Mouse (Mus musculus) MEL (cell line): ENCODE results near the gene Ankrd40. TPM values are rescaled to one million over a fixed set of nuclear protein-coding genes. Genes with fewer than 3 reads are reported as not detected.

ENCODE experiments used
- DNase-seq: peaks from one replicate; pipeline ENCODE4 v3.0.0; 2011; ENCODE audit warnings: low read depth, low spot score
- H3K27ac ChIP-seq: 2 replicates; pipeline ENCODE4 v1.5.1; 2012; ENCODE audit warnings: low read depth, mild to moderate bottlenecking, control low read depth, low read length, moderate library complexity; ENCODE audit not compliant: control insufficient read depth
- H3K27me3 ChIP-seq, 2 experiments: fragments of 150-350 bp in 1 of 2; sonication (generic) in 1 of 2; 2 replicates each; pipeline ENCODE4 v1.6.1; 2012; ENCODE audit warnings: low read length in 2 of 2, mild to moderate bottlenecking in 2 of 2, improper control_type of control experiment in 1 of 2, moderate library complexity in 1 of 2; ENCODE audit not compliant: insufficient read depth in 2 of 2, control insufficient read depth in 1 of 2
- H3K36me3 ChIP-seq, 2 experiments: 2 replicates each; pipeline ENCODE4 v1.6.1; 2012 to 2014; ENCODE audit warnings: low read length in 2 of 2, improper control_type of control experiment in 1 of 2, inconsistent platforms in 1 of 2, mild to moderate bottlenecking in 1 of 2; ENCODE audit not compliant: insufficient read depth in 2 of 2, control insufficient read depth in 1 of 2
- H3K4me1 ChIP-seq, 2 experiments: fragments of 150-350 bp in 1 of 2; sonication (generic) in 1 of 2; 2 replicates each; pipeline ENCODE4 v1.6.1; 2012; ENCODE audit warnings: low read length in 2 of 2, improper control_type of control experiment in 1 of 2, mild to moderate bottlenecking in 1 of 2; ENCODE audit not compliant: insufficient read depth in 2 of 2, control insufficient read depth in 1 of 2
- H3K4me3 ChIP-seq, 2 experiments: fragments of 150-350 bp in 1 of 2; sonication (generic) in 1 of 2; 2 replicates each; pipeline ENCODE4 v1.5.1; 2012; ENCODE audit warnings: low read depth in 2 of 2, low read length in 2 of 2, mild to moderate bottlenecking in 2 of 2, moderate library complexity in 2 of 2, control low read depth in 1 of 2, improper control_type of control experiment in 1 of 2; ENCODE audit not compliant: control insufficient read depth in 1 of 2, insufficient read depth in 1 of 2
- H3K79me2 ChIP-seq: 2 replicates; pipeline ENCODE4 v1.6.1; 2012; ENCODE audit warnings: mild to moderate bottlenecking, low read length, moderate library complexity; ENCODE audit not compliant: control insufficient read depth, poor library complexity, insufficient read depth
- H3K9ac ChIP-seq: 2 replicates; pipeline ENCODE4 v1.6.1; 2012; ENCODE audit warnings: low read depth, mild to moderate bottlenecking, control low read depth, low read length, moderate library complexity; ENCODE audit not compliant: control insufficient read depth, poor library complexity, severe bottlenecking
- H3K9me3 ChIP-seq: fragments of 150-350 bp; sonication (generic); replicated peaks from 2 replicates; pipeline ENCODE4 v1.6.1; 2012; ENCODE audit warnings: mild to moderate bottlenecking, low read length, improper control_type of control experiment, moderate library complexity; ENCODE audit not compliant: insufficient read depth
- BHLHE40 ChIP-seq: IDR thresholded peaks from 2 replicates; pipeline ENCODE4 v1.6.1; 2012; ENCODE audit warnings: low read depth, mild to moderate bottlenecking, inconsistent platforms, low read length, improper control_type of control experiment, borderline replicate concordance
- CHD1 ChIP-seq: IDR thresholded peaks from 2 replicates; pipeline ENCODE4 v1.6.1; 2012; ENCODE audit warnings: low read depth, mild to moderate bottlenecking, inconsistent platforms, low read length, improper control_type of control experiment
- CHD2 ChIP-seq: IDR thresholded peaks from 2 replicates; pipeline ENCODE4 v1.6.1; 2011; ENCODE audit warnings: low read length, improper control_type of control experiment
- E2F4 ChIP-seq: IDR thresholded peaks from 2 replicates; pipeline ENCODE4 v1.6.1; 2011; ENCODE audit warnings: low read depth, low read length, improper control_type of control experiment, borderline replicate concordance
- ELF1 ChIP-seq: IDR thresholded peaks from 2 replicates; pipeline ENCODE4 v1.6.1; 2014; ENCODE audit warnings: low read depth, mild to moderate bottlenecking, inconsistent platforms, low read length, improper control_type of control experiment, moderate library complexity
- ETS1 ChIP-seq: IDR thresholded peaks from 2 replicates; pipeline ENCODE4 v1.6.1; 2012; ENCODE audit warnings: low read depth, mild to moderate bottlenecking, inconsistent platforms, low read length, improper control_type of control experiment, moderate library complexity
- GABPA ChIP-seq: IDR thresholded peaks from 2 replicates; pipeline ENCODE4 v1.6.1; 2012; ENCODE audit warnings: low read depth, mild to moderate bottlenecking, inconsistent platforms, low read length, improper control_type of control experiment, moderate library complexity
- GATA1 ChIP-seq: IDR thresholded peaks from 2 replicates; pipeline ENCODE4 v1.6.1; 2011; ENCODE audit warnings: low read depth, low read length, improper control_type of control experiment
- HCFC1 ChIP-seq: IDR thresholded peaks from 2 replicates; pipeline ENCODE4 v1.6.1; 2012; ENCODE audit warnings: low read depth, mild to moderate bottlenecking, inconsistent platforms, low read length, improper control_type of control experiment, moderate library complexity
- KAT2A ChIP-seq: conservative IDR thresholded peaks from 2 replicates; pipeline ENCODE4 v1.6.1; 2012; ENCODE audit warnings: low read depth, low read length, improper control_type of control experiment, inconsistent platforms
- MAFK ChIP-seq: IDR thresholded peaks from 2 replicates; pipeline ENCODE4 v1.6.1; 2011; ENCODE audit warnings: low read depth, mild to moderate bottlenecking, low read length, improper control_type of control experiment, borderline replicate concordance
- MAX ChIP-seq: IDR thresholded peaks from 2 replicates; pipeline ENCODE4 v1.6.1; 2011; ENCODE audit warnings: low read length, improper control_type of control experiment
- MAZ ChIP-seq: IDR thresholded peaks from 2 replicates; pipeline ENCODE4 v1.6.1; 2012; ENCODE audit warnings: low read depth, mild to moderate bottlenecking, inconsistent platforms, low read length, improper control_type of control experiment
- MYB ChIP-seq: IDR thresholded peaks from 2 replicates; pipeline ENCODE4 v1.6.1; 2011; ENCODE audit warnings: mild to moderate bottlenecking, low read depth, low read length, improper control_type of control experiment
- MYC ChIP-seq: IDR thresholded peaks from 2 replicates; pipeline ENCODE4 v1.6.1; 2011; ENCODE audit warnings: low read depth, mild to moderate bottlenecking, low read length, improper control_type of control experiment, moderate library complexity
- NELFE ChIP-seq: IDR thresholded peaks from 2 replicates; pipeline ENCODE4 v1.6.1; 2011; ENCODE audit warnings: low read depth, low read length, improper control_type of control experiment
- NRF1 ChIP-seq: IDR thresholded peaks from 2 replicates; pipeline ENCODE4 v1.6.1; 2014; ENCODE audit warnings: low read depth, mild to moderate bottlenecking, inconsistent platforms, low read length, improper control_type of control experiment, moderate library complexity; ENCODE audit not compliant: poor library complexity, insufficient read depth, severe bottlenecking
- POLR2AphosphoS5 ChIP-seq: IDR thresholded peaks from 2 replicates; pipeline ENCODE4 v1.6.1; 2012; ENCODE audit warnings: low read depth, borderline replicate concordance, mild to moderate bottlenecking, inconsistent platforms, low read length, moderate library complexity, mixed read lengths
- RAD21 ChIP-seq: IDR thresholded peaks from 2 replicates; pipeline ENCODE4 v1.6.1; 2011; ENCODE audit warnings: mild to moderate bottlenecking, low read depth, low read length, improper control_type of control experiment
- RCOR1 ChIP-seq: IDR thresholded peaks from 2 replicates; pipeline ENCODE4 v1.6.1; 2012; ENCODE audit warnings: low read depth, mild to moderate bottlenecking, inconsistent platforms, low read length, improper control_type of control experiment
- SIN3A ChIP-seq: IDR thresholded peaks from 2 replicates; pipeline ENCODE4 v1.6.1; 2012; ENCODE audit warnings: low read length, improper control_type of control experiment, inconsistent platforms
- SMC3 ChIP-seq: IDR thresholded peaks from 2 replicates; pipeline ENCODE4 v1.6.1; 2011; ENCODE audit warnings: low read depth, low read length, improper control_type of control experiment
- TCF12 ChIP-seq: IDR thresholded peaks from 2 replicates; pipeline ENCODE4 v1.6.1; 2014; ENCODE audit warnings: low read depth, mild to moderate bottlenecking, inconsistent platforms, low read length, improper control_type of control experiment, moderate library complexity
- USF1 ChIP-seq: IDR thresholded peaks from 2 replicates; pipeline ENCODE4 v1.6.1; 2014; ENCODE audit warnings: low read depth, mild to moderate bottlenecking, inconsistent platforms, low read length, improper control_type of control experiment, moderate library complexity
- USF2 ChIP-seq, 2 experiments: IDR thresholded peaks; 2 replicates each; pipeline ENCODE4 v1.6.1; 2011 to 2012; ENCODE audit warnings: improper control_type of control experiment in 2 of 2, low read length in 2 of 2, borderline replicate concordance in 1 of 2, inconsistent platforms in 1 of 2, low read depth in 1 of 2, mild to moderate bottlenecking in 1 of 2; ENCODE audit not compliant: insufficient read depth in 1 of 2
- ZC3H11A ChIP-seq: IDR thresholded peaks from 2 replicates; pipeline ENCODE4 v1.6.1; 2012; ENCODE audit warnings: low read depth, mild to moderate bottlenecking, inconsistent platforms, low read length, improper control_type of control experiment
- ZKSCAN1 ChIP-seq: IDR thresholded peaks from 2 replicates; pipeline ENCODE4 v1.6.1; 2012; ENCODE audit warnings: low read depth, mild to moderate bottlenecking, inconsistent platforms, low read length, improper control_type of control experiment, moderate library complexity
- ZMIZ1 ChIP-seq: IDR thresholded peaks from 2 replicates; pipeline ENCODE4 v1.6.1; 2012; ENCODE audit warnings: low read depth, mild to moderate bottlenecking, inconsistent platforms, low read length, improper control_type of control experiment, moderate library complexity
- ZNF384 ChIP-seq: IDR thresholded peaks from 2 replicates; pipeline ENCODE4 v1.6.1; 2012; ENCODE audit warnings: low read depth, mild to moderate bottlenecking, inconsistent platforms, low read length, improper control_type of control experiment
- polyA plus RNA-seq, 2 experiments: library from polyadenylated mRNA; stranded (reverse) in 1 of 2; unstranded in 1 of 2; fragments of >175 nt in 1 of 2; fragments of >200 nt in 1 of 2; gene quantifications; 2 replicates each; pipeline versions ENCODE4 v1.2.1 to v1.2.4; 2012; ENCODE audit warnings: low replicate concordance in 2 of 2, low read depth in 1 of 2; ENCODE audit not compliant: insufficient read length in 2 of 2, insufficient read depth in 1 of 2, missing spikeins in 1 of 2
- total RNA-seq: library from RNA; depleted of rRNA; stranded (reverse); fragments of 300-350 nt; gene quantifications from 2 replicates; pipeline ENCODE4 v1.2.3, GENCODE M21; 2012

Gene Ankrd40
- total and polyA plus RNA-seq, 3 experiments, result 37.1 to 60.0 TPM; not detected in 1

- no peak for TF ChIP-seq MAX
- no peak for TF ChIP-seq USF2 (IDR thresholded peaks at IDR 0.05; ENCODE audit: borderline replicate concordance in 1 of 2, insufficient read depth in 1 of 2, low read depth in 1 of 2, low read length in 2 of 2)
- TF ChIP-seq ETS1, result peak; percentile 45; the same call in 1 of the 2 replicates
- peak; percentile 58 for TF ChIP-seq SIN3A
- TF ChIP-seq NELFE, result no peak
- TF ChIP-seq BHLHE40, result 0 out of 2 replicates have a peak, but pooled peaks have one; percentile 10
- no peak for TF ChIP-seq E2F4
- TF ChIP-seq ZKSCAN1, result no peak
- TF ChIP-seq USF1, result no peak
- TF ChIP-seq RAD21, result no peak
- TF ChIP-seq KAT2A, result no peak
- no peak for TF ChIP-seq MAFK
- no peak for TF ChIP-seq CHD1
- TF ChIP-seq POLR2AphosphoS5, result no peak
- no peak for TF ChIP-seq ZMIZ1
- TF ChIP-seq MAZ, result no peak
- TF ChIP-seq TCF12, result peak; percentile 49; the same call in 1 of the 2 replicates
Observed at GRCm38 (mm10) chr11:94318056-94318455, 9.7 kb upstream of the Ankrd40 start (continued).

DNA sequence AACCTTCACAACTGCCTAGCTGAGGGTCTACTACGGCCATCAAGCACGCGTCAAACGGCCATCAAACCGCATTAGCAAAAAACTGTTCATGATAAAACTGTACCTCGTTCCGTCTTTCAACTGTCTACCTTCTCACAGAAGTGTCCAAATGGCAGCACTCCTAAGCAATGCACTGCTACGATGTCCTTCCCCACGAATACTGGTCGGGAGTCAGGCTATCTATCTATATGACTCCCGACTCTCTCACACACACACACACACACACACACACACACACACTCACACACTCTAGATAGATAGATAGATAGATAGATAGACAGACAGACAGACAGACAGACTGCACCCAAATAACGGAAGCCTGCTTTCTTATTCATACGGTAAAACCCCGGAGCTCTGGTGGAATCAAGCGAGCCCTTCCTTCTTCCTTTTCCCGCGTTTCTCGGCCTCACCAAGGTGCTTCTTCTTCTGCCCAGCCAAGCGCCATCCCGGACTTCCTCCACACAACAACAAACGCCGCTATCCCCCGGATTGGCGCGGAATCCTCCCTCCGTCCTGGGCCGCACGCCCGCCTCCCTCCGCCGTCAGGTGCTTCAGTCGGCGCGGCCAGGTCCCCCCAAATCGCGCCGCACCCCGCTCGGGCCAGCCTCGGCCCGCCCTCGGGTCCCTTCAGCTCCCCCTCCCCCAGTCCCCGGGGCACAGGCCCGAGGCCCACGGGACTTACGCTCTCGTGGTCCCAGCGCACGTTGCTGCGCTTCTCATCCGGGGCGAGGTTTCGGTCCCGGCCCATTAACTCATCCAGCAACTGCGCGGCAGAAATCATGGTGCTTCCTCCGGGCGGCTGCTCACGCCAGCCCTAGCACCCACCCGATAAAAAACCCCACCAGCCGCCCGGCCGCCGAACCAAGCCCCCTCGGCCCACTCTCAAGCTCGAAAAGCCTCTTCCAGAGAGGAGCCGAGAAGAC is 6.6 kb upstream of the Ankrd40 start:
- Histone ChIP-seq H3K9ac (peak overlapping the region; percentile 91), H3K4me1 (peaks cover 33 to 38% of the 10 kb centered on the region in 2 experiments), H3K9me3 (no peaks in the 10 kb centered on the region), H3K27ac (peak overlapping the region; percentile 89), H3K27me3 (no peaks in the 10 kb centered on the region), H3K4me3 (peak overlapping the region; percentile 81 to 99), H3K36me3 (peaks cover 24 to 51% of the 10 kb centered on the region in 2 experiments), H3K79me2 (peaks cover 59% of the 10 kb centered on the region)
- peak; percentile 82 for DNase-seq
- TF ChIP-seq GABPA (no peak), TCF12 (peak; percentile 34; the same call in 1 of the 2 replicates), USF2 (IDR thresholded peaks at IDR 0.05; ENCODE audit: borderline replicate concordance in 1 of 2, insufficient read depth in 1 of 2, low read depth in 1 of 2, low read length in 2 of 2) (no peak), ZC3H11A (no peak), ZMIZ1 (no peak), POLR2AphosphoS5 (no peak), SMC3 (no peak), NRF1 (no peak), HCFC1 (no peak), E2F4 (peak; percentile 75), RAD21 (no peak), MYC (no peak; the same call in none of the 2 replicates), MAX (peak; percentile 38), ZKSCAN1 (no peak), BHLHE40 (no peak), GATA1 (0 out of 2 replicates have a peak, but pooled peaks have one; percentile 32), ETS1 (peak; percentile 66), RCOR1 (0 out of 2 replicates have a peak, but pooled peaks have one; percentile 36), MYB (peak; percentile 49; the same call in 1 of the 2 replicates), USF1 (no peak), ELF1 (no peak), MAZ (no peak), ZNF384 (no peak), CHD2 (no peak)
